Mouse (Mus musculus) limb, embryonic 14.5 days (tissue): Measurements from ENCODE around the gene Trp53i13. TPM values are rescaled to one million over a fixed set of nuclear protein-coding genes. Genes with fewer than 3 reads are reported as not detected.

Source experiments
- ATAC-seq: fragments of 200-750 bp; cut with Nextera tagmentation; 2 replicates; pipeline ENCODE4 v1.8.0; 2017; ENCODE audit warnings: low read depth, moderate number of reproducible peaks, moderate TSS enrichment; ENCODE audit not compliant: low FRiP score
- DNase-seq: peaks from one replicate; pipeline ENCODE4 v3.0.0-alpha.2; 2015; ENCODE audit warnings: low spot score
- H3K27ac ChIP-seq: fragments of 300-500 bp; sonication (generic); replicated peaks from 2 replicates; pipeline ENCODE4 v1.5.1; 2014; ENCODE audit warnings: low read depth, mild to moderate bottlenecking, low read length, moderate library complexity, mixed read lengths
- H3K27me3 ChIP-seq: fragments of 300-500 bp; sonication (generic); 2 replicates; pipeline ENCODE4 v1.6.1; 2014; ENCODE audit warnings: low read length, mixed read lengths; ENCODE audit not compliant: control insufficient read depth, insufficient read depth
- H3K36me3 ChIP-seq: fragments of 300-500 bp; sonication (generic); 2 replicates; pipeline ENCODE4 v1.6.1; 2014; ENCODE audit warnings: mild to moderate bottlenecking, low read length, moderate library complexity, mixed read lengths; ENCODE audit not compliant: control insufficient read depth, insufficient read depth
- H3K4me1 ChIP-seq: fragments of 300-500 bp; sonication (generic); 2 replicates; pipeline ENCODE4 v1.6.1; 2014; ENCODE audit warnings: antibody characterized with exemption, low read length, mixed read lengths; ENCODE audit not compliant: control insufficient read depth, insufficient read depth
- H3K4me2 ChIP-seq: fragments of 300-500 bp; sonication (generic); replicated peaks from 2 replicates; pipeline ENCODE4 v1.6.1; 2014; ENCODE audit warnings: low read depth, mild to moderate bottlenecking, low read length, moderate library complexity; ENCODE audit not compliant: severe bottlenecking
- H3K4me3 ChIP-seq: fragments of 300-500 bp; sonication (generic); replicated peaks from 2 replicates; pipeline ENCODE4 v1.5.1; 2014; ENCODE audit warnings: low read length
- H3K9ac ChIP-seq: fragments of 300-500 bp; sonication (generic); 2 replicates; pipeline ENCODE4 v1.6.1; 2014; ENCODE audit warnings: mild to moderate bottlenecking, low read depth, low read length, moderate library complexity; ENCODE audit not compliant: severe bottlenecking
- H3K9me3 ChIP-seq: fragments of 300-500 bp; sonication (generic); 2 replicates; pipeline ENCODE4 v1.6.1; 2016; ENCODE audit warnings: low read length; ENCODE audit not compliant: control insufficient read depth
- POLR2A ChIP-seq: fragments of 200-500 bp; IDR thresholded peaks from 2 replicates; pipeline ENCODE4 v1.8.0; 2012; ENCODE audit warnings: inconsistent platforms, mild to moderate bottlenecking, moderate library complexity, borderline replicate concordance; ENCODE audit not compliant: insufficient read depth, insufficient read length; ENCODE audit errors: extremely low read depth
- WGBS: fragments of 180-500 bp; shearing (Covaris S2); extraction: QIAGEN DNeasy Blood & Tissue Kit; methylation state at CpG from one replicate; pipeline ENCODE4 v1.1.7; 2014; 5-methylcytosine and 5-hydroxymethylcytosine counted together
- polyA plus RNA-seq, 2 experiments: library from polyadenylated mRNA; depleted of rRNA in 1 of 2; stranded (reverse) in 1 of 2; unstranded in 1 of 2; fragments of >200 nt; fragmentation: Nextera tagmentation in 1 of 2; extraction: Ambion mirVana in 1 of 2; gene quantifications; 2 replicates each; pipeline versions ENCODE4 v1.2.1 to v1.2.3; 2012 to 2014

The Trp53i13 gene
- polyA plus RNA-seq, 2 experiments = 51.1 to 67.3 TPM

- Histone ChIP-seq H3K4me2 (no peak overlapping the region), H3K9ac (no peak overlapping the region), H3K27ac (peak overlapping the region; percentile 63; the same call in 1 of the 2 replicates), H3K9me3 (no peaks in the 10 kb centered on the region), H3K4me3 (no peak overlapping the region), H3K36me3 (peaks cover 31% of the 10 kb centered on the region), H3K27me3 (no peaks in the 10 kb centered on the region), H3K4me1 (peaks cover 29% of the 10 kb centered on the region)
- no peak for ATAC-seq
- 17% methylated on average over 6 of the region's 6 CpGs for WGBS
- DNase-seq = peak; percentile 66
- TF ChIP-seq POLR2A = no peak
Measured at GRCm38 (mm10) chr11:77497341-77497756, 18.4 kb downstream of the Trp53i13 start.

- Histone ChIP-seq H3K36me3 (peaks cover 17% of the 10 kb centered on the region), H3K27me3 (no peaks in the 10 kb centered on the region), H3K4me2 (0 out of 2 replicates have a peak overlapping the region, but pooled peaks have one; percentile 3), H3K9me3 (no peaks in the 10 kb centered on the region), H3K9ac (no peak overlapping the region), H3K27ac (no peak overlapping the region), H3K4me1 (peaks cover 36% of the 10 kb centered on the region), H3K4me3 (no peak overlapping the region)
- TF ChIP-seq POLR2A = no peak
- DNase-seq (no peak), ATAC-seq (no peak)
Measured at GRCm38 (mm10) chr11:77495507-77495906, 20.3 kb downstream of the Trp53i13 start.

GRCm38 (mm10) chr11:77494782-77495181 is 21.0 kb downstream of the Trp53i13 start:
- H3K27ac ChIP-seq = peak overlapping the region; percentile 80; the same call in 1 of the 2 replicates
- peaks cover 10% of the 10 kb centered on the region for H3K36me3 ChIP-seq
- no peak overlapping the region for H3K9ac ChIP-seq
- ATAC-seq = no peak
- H3K4me2 ChIP-seq = peak overlapping the region; percentile 90
- TF ChIP-seq POLR2A = no peak
- peak overlapping the region; percentile 76 for H3K4me3 ChIP-seq
- H3K27me3 ChIP-seq = no peaks in the 10 kb centered on the region
- DNase-seq = no peak
- peaks cover 40% of the 10 kb centered on the region for H3K4me1 ChIP-seq
- H3K9me3 ChIP-seq = no peaks in the 10 kb centered on the region
- WGBS = 81% methylated on average over 6 of the region's 6 CpGs

- peak overlapping the region; percentile 80; the same call in 1 of the 2 replicates for H3K27ac ChIP-seq
- no peak for TF ChIP-seq POLR2A
- H3K4me2 ChIP-seq = peak overlapping the region; percentile 90
- DNase-seq = no peak
- ATAC-seq = no peak
- peaks cover 5% of the 10 kb centered on the region for H3K36me3 ChIP-seq
- H3K9me3 ChIP-seq = no peaks in the 10 kb centered on the region
- no peaks in the 10 kb centered on the region for H3K27me3 ChIP-seq
- 17% methylated on average over 4 of the region's 4 CpGs for WGBS
- H3K4me3 ChIP-seq = peak overlapping the region; percentile 76
- H3K4me1 ChIP-seq = peaks cover 40% of the 10 kb centered on the region
- peak overlapping the region; percentile 88 for H3K9ac ChIP-seq
Measured at GRCm38 (mm10) chr11:77494344-77494676, 21.5 kb downstream of the Trp53i13 start.

GRCm38 (mm10) chr11:77493512-77494343 is 22.1 kb downstream of the Trp53i13 start, which contains the start of gene Git1:
Git1 (plus strand) TSS chr11:77493562.
- WGBS = 2% methylated on average over 29 of the region's 74 CpGs
- H3K4me3 ChIP-seq = peak within 1 kb of the TSS; percentile 76
- H3K4me1 ChIP-seq = peaks cover 42% of the 10 kb centered on the region
- H3K36me3 ChIP-seq = no peaks in the 10 kb centered on the region
- H3K9ac ChIP-seq = peak within 1 kb of the TSS; percentile 88
- ATAC-seq (no peak), DNase-seq (no peak)
- peak within 1 kb of the TSS; percentile 95 for H3K4me2 ChIP-seq
- no peaks in the 10 kb centered on the region for H3K27me3 ChIP-seq
- no peak for TF ChIP-seq POLR2A
- peak within 1 kb of the TSS; percentile 80 for H3K27ac ChIP-seq
- no peaks in the 10 kb centered on the region for H3K9me3 ChIP-seq
